Mouse (Mus musculus): ENCODE measurements at regions not wholly inside any gene's neighbourhood (a gene's known extent, or its start where the extent isn't known, plus 50 kb on each side); places are given as distances from the start of the nearest gene placed in this dataset.

DNA sequence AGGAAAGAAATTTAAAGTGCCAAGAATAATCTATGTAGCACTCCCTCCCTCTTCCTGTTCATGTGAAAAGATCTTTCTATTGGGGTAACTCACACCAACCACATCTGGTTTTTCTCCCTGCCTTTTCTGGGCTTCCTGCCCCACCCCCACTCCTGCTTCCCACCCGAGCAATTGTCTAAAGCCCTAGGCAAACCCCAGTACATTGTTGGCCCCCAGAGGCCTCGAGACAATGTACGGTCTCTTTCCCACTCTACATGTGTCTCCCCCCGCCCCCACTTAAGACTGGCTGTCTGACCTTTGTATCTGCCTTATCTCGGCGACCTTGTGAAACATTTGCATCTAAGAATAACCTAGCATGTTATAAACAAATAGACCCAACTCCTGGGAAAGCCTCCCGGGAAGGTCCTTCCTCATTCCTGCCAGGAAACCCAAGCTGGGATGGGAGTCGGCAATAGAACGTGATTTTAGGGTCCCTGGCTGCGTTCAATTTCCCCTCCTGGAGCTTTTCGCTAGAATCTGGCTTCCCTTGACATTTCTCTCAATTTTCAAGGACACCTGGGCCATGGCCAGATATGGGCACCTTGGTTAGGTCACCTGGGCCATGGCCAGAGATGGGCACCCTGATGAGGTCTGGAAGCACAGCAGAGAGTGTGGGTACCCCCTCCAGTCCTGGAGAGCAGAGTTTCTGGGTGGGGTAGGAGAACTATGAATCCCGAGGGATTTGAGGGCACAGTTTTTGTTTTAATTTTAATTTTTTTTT is 97.9 kb upstream of the Map4k3 start:
- DNase-seq, result no peak

DNA sequence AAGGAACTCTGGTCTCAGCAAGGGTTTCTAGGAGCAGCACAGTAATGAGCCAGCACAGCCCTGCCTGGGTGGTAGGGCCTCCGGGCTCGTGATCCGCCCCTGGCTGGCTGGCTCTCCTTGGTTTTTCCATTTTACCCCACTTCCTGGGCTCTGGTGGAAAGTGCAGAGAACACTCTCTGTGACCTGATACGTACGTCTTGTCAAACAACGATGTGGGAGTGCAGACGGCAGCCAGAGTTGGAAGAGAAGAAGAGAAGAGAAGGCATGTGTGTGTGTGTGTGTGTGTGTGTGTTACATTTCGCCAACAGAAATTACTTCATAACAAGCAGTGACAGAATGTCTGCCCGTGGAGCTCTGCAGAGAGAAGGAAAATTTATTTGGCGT is 97.2 kb upstream of the Map4k3 start:
- DNase-seq, result no peak

DNA sequence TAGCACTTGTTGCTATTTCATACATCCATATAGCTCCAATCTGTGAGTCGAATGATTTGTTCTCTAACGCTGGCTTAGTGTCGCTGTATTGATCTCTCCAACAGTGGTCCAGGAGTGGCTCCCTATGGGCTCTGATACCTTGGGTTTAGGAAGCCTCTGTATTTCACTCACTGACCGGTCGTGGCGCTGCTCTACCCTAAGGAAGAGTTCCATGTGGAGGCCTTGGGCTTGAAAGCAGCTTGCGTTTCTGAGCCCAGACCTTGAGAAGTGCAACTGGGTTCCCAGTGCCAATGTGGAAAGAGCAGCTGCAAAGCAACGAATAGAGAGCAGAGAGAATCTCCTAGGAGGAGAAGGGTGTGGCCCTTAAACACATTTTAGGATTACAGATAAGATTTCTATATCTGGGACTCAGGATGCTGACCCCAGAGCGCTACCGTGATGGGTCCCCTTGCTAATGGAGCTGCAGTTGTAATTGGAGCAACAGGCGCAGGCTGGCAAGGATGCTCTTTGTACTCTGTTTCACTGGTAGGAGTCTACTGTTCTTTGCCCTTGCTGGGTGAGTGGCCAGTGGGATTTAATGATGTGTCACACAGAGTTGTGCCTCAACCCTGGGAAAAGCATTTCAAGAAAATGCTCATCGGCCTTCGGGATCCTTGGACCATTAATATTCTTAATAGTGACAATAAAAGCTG is 96.7 kb upstream of the Map4k3 start:
- DNase-seq, result no peak

DNA sequence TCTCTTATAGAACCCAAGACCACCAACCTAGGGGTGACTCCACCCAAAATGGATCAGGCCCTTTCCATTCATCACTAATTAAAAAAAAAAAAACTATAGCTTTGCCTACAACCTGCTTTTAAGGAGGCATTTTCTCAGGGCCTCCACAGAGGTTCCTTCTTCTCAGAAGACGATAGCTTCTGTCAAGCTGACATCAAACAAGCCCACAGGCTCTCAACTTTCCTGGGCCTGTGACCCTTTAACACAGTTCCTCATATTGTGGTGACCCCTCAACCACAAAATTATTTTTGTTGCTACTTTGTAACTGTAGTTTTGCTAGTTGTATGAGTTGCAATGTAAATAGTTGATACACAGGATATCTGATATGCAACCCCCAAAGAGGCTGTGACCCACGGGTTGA is 96.0 kb upstream of the Map4k3 start:
- DNase-seq, result no peak

DNA sequence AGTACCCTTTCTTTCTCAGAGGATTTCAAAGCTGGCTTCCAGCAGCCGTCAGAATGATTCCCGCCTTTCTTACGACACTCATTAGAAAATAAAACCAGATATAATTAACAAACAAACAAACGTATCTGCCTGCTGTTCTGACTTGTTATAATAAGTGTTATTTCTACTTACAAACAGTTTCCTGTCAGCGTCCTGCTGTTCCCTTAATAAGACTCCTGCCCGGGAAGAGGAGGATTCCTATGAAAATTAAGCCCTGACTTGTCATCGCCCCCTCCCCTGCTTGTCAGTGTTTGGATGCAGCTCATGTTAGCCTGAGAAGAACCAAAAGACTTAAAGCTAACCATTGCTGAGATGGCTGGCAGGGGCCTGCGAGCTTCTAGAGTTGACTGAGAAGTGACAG is 92.6 kb upstream of the Map4k3 start:
- no peak for DNase-seq

DNA sequence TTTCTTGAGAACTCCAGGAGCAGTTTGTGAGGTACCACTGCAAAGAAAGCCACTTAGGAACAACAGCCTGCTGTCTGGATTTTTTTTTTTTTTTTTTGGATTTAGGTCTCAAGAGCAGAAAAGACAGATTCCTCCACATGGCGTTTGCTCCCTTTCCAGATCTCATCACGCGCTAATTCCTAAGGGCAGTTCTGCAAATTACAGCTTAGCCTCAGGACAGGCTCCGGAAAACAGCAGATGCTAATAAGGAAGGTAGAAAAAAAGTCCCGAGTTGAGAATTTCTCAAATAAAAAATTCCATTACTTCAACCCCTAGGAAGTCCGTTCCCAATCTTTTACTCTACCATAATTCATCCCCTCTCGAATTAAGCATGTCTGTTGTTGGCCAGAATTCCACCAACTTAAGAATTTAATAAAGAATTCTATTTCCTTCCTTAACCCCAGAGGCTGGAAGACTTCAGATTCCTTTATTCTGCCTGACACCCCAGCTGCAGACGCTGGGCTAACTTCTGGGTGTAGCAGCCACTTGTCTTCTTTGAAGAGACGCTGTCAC is 90.3 kb upstream of the Map4k3 start:
- no peak for DNase-seq

DNA sequence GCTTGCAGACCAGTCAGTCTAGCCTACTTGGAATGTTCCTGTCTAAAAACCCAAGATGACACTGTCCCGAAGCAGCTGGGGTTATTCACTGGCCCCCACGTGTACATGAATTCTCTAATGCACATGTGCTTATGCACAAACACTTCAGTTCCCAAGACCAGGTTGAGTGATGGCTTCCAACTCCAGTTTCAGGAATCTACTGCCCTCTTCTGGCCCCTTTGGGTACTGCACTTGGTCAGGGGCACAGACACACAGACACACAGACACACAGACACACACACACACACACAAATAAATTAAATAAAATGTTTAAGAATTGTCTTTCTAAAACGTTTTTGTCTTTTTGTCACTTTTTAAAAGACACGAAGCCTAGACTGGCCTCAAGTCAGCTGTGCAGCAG is 87.5 kb upstream of the Map4k3 start:
- peak in 1 of 2 experiments; percentile 9 for DNase-seq

DNA sequence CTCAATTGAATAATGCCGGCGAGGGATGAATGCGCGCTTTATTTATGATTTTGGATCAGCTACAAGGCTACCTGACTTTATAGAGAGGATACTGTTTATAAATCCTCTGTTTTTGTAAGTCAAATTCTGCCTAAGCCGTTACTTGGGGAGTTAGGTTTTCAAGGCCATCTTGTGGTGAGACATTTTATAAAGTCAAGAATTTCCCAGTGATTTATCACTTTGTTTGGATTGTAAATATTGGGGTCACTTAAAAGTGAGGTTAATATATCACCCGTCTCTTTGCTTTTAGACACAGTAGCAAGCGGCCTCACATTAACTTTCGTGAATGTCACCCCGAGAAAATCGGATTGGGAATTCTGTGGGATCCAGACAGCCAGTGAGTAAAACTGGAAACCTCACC is 84.9 kb upstream of the Map4k3 start:
- no peak for DNase-seq

DNA sequence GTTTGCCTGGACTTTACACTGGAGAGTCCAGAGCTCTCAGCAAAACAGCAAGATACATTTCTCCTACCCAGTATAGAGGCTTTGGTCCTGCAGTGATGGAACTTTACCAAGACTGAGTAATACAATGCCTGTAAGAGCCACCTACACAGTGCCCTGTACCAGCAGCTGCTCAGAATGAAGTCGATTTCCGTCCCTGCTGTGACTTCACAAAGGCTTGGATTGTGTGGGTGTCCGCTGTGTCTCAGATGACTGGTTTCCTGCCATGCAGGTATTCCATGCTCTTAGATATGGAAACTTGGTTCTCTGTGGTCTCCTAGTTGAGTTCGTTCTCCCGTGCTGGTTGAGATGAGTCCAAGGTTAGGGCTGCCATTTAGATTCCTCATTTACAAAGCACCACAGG is 81.0 kb upstream of the Map4k3 start:
- DNase-seq, result no peak

DNA sequence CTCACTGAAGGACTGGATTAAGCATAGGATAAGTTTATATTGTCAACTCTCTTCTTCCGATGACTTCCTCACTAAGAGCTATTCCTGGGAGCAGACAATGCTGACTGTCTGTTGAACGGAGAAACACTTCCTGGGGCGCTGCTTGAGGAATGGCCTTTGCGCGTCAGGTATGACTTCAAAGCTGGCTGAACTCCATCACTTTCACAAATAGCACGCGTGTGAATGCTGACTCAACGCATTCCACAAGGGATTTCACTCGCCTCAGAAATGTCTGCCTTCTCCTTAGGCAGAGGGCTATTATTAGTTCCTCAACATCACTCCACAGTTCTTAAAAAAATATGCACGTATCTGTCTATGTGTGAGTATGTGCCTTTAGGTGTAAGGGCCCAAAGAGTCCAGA is 79.8 kb upstream of the Map4k3 start:
- DNase-seq, result no peak

DNA sequence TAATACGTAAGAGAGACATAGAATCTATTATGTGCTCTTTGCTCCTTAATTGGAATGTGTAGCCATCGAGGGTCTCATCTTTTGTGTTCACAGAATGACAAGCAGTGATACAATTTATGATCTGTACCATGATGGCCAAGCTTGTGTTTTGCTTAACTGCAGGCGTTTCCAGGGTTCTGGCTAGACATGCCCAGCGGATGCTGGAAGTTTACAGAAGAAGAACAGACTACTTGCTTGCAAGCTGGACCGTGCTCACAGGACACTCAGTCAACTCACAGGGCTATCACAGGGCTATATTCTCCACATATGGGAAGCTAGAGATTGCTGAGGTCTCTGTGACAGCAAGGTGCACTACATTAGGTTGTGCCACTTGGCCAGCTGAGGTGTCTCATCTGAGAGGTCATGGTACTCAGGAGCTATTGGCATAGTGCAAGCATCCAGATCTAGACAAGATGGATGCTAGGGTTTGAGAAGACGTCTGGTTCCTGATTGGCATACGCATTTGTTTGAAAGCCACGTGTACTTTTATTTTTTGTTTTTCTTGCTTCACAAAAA is 75.2 kb upstream of the Map4k3 start:
- no peak for DNase-seq

DNA sequence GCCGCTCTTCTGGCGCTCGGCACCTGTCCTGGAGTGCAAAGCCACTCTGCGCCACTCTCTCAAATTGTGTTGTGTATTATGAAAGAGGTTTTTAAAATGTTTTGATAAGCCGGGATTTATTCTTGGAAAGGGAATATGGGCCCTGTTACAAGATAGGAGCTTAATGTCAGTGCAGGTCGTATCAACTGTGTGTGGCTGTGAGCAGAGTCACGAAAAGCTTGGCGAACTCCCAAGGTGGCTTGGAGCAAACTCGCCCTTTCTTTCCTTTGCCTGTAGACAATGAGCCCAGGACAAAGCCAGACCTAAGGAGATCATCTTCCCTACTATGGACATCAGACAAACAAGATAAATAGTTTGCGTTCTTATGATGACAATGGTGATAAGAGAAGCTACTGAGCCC is 74.3 kb upstream of the Map4k3 start:
- no peak for DNase-seq

DNA sequence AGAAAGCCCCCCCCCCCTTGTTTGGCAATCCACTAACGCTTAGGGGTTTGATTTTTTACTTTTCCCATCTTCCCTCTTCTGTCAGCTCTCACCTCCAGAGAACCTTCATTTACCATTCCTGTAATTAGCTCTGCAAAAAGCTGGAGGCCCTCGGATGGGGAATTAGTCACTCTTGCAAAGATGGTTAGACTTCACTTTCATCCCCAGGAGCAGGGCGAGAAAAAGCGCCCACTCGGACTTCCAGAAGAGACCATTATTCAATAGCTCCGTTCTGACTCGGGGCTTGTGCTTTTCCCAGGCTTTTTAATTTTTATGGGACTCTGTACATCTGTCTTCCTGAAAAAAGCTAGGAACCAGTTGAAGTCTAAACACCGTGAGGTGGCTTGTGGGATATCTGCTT is 73.7 kb upstream of the Map4k3 start:
- DNase-seq, result no peak

DNA sequence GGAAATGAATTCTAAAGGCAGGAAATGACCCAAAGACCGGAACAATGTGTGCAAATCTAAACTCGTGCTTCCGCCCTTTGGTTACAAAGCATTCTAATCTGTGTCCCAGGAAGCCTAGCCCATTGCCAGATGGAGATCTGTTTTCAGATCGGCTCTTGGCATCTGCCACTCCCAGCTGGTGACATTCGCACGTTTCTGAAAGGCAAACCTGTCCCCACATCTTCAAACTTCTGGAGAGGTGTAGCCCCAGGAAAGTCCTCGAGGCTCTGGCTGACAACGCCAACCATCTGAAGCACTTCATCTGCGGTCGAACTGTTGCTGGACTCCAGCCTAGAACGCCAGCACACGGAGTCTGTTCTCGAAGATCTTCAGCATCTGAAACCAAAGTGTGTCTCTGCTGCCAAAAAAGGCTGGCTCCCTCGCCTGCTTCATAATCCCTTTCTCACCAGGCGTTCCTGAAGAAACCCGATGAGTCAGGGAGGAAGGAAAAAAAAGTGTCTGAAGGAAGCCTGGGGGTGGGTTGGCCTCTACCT is 73.2 kb upstream of the Map4k3 start:
- DNase-seq, result peak in 1 of 2 experiments; percentile 9

DNA sequence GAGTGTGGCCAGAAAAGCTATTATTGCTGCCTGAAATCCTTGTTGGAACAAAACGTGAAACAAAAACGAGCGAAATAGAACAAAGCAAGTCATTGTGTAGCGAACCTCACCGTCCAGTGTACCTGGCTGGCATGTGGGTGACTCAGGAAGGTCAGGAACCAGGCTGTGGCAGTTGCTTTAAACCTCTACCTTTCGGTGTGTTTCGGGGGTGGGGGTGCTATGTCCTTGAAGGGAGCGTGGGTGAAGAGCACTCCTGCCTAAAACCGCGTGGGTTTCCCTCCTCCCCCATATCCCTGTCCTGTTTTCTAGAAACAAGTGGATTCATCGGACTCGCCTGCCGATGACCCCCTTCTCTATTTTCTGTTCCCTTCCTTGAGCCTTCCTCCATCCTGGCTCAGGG is 72.6 kb upstream of the Map4k3 start:
- DNase-seq, result no peak

DNA sequence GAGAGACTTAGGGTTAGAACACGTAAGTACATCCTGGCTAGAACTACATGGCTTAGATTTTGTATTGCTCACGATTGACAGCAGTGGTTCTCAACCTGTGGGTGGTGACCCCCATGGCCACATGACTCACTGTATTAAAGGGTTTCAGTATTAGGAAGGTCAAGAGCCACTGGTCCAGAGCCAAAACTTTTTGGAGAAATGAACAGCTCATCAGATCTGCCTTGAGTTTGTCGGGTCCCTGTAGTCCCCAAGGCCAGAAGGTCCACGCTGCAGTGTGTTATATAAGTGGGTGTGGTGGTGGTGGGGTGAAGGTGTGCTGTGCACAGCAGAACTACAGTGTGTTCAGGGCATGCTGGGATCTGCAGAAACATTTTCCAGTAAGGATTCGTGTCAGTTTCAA is 72.2 kb upstream of the Map4k3 start:
- no peak for DNase-seq

DNA sequence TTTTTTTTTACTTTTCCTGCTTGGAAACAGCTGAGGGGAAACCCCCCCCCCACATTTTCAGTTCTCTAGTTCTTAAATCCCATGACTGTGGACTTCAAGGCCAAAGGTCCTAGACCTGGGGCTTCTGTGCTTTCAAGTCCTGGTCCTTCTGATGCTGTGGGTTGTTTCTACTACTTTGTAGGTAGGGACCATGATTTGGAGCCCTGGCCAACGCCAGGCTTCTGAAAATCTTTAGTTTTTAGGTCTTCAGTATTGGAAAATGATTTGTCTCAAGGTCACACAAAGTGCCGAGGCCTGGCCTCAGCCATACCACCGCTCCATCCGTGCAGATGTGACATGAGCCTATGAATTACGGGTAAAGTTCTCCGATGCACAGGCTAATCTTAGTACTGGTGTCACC is 70.8 kb upstream of the Map4k3 start:
- no peak for DNase-seq

DNA sequence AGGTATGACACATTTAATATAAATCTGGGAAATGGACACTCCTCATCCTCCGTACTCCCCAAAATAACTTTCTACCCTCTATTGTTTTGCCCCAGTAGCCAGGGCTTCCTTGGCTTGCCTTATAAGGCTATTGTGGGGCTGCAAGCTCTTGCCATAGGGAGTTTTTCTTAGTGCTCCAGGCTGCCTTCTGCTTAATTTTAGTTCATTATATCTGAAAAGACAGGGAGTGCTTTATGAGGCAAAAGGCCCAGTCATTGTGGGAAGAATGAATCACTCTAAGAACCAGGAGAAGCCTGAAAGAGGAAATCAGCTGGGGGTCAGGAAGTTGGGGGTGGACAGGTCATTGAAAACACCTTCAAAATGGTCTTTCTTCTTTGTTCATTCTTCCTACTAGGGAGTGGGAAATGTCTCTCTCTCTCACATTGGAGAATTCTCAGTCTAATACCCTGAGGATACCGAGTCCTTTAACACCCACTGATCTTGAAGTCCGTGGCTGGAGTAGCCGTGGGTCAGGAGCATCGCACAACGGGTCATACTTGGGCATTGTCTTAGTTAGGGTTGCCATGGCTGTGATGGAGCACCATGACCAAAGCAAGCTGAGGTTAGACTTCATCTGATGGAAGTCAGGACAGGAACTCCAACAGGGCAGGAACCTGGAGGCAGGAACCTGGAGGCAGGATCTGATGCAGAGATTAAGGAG is 70.1 kb upstream of the Map4k3 start:
- DNase-seq, result no peak

DNA sequence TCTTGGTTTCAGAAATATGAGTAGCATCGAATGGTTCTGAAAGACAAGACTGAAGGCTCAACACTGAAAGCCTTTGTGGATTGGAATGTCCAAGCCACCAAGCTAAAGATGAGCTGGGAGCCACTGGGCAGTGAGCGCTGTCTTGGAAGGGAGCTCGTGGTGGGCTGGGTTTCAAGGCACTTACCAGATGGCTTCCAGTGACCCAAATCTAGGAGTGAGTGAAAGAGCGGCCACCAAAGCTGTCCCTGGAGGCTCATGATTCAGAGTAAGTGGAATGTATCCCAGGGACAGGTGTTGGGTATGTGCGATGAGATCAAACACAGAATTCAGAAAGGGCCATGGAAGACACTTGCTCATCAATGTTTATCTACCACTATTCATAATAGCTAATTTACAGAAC is 68.5 kb upstream of the Map4k3 start:
- DNase-seq, result no peak

DNA sequence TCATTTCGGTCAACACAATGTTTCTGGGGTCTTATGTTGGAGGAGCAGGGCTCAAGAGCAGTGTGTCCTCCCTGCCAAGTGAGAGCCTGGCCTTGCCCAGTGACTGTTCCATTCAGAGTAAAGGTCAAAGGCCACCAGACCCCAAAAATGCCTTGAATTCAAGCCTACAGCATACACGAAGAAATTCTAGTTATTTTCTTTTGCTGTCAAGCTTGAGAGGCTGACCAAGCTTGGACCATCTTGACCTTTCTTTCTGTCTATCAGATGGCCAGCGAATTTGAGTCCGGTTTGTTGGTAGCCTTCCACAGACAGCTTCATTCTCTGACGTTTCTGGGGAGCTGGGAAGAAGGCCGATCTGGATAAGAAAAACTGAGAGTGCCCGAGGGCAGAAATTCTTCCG is 68.1 kb upstream of the Map4k3 start:
- DNase-seq, result no peak

DNA sequence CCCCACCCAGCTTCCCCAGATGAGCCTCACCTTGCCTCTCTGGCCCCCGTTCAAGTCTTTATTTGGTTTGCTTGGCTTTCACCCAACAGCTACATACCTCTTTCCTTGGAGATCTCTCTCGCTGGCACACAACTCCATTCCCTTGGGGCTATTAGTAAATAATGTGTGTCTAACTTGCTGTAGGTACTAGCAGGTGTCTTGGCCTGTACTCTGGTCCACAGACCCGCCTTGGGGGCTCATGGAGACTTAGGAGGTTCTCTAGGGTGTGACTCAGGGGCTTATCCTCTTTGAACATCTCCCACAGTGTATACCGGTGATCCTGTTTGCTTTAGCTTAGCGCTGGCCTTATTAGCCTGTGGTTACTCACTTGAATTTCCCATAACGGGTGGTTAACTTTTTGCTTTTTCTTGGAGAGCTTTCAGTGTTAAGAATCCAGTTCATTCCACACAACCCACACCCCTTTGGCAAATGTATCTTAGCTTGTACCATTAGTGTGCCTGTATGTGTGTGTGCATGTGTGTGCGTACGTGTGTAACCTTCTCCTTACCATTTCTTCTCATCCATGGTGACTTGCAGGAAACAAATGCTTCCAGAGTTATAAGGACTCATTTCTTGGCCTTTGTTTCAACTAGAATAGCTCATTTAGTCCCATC is 67.3 kb upstream of the Map4k3 start:
- DNase-seq, result no peak

DNA sequence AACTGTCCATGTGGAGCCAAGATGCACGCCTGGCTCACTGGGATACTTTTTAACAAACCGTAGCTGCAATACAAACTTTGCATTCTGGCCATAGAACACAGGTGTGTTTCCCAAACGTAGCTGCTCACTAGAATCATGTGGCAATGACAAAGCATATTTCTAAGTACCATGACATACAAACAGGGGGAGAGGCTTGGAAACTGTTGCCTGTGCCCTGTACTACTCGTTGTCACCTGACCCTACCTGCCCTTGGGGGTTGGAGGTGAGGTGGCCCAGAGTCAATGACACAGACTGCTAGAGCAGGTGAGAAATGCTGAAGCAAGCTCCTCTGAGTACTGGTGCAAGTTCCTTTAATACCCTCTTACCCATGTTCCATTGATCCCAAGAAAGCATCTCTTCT is 64.3 kb upstream of the Map4k3 start:
- no peak for DNase-seq

DNA sequence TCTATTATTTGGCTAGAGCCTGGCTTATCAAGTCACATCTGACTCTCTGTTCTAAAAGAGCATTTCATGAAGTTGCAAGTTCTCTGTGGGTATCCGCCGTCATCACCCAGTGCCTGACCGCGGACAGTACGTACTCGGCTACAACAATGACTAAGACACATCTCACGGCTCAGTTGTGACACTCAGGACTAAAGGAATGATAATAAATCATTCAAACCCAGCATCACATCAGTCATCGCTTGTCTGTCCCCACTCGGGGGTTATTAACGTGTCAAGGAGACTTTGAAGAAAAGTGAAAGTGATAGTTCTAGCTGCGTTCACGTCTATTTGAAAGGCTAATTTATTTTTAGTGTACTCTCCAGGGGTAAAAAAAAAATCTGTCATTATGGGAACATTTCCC is 61.4 kb upstream of the Map4k3 start:
- DNase-seq, result no peak

All from thymus, adult 18-20 months (tissue).